Comparison of ENCODE assay signal across 15 mouse cellular contexts in the genomic region with DNA sequence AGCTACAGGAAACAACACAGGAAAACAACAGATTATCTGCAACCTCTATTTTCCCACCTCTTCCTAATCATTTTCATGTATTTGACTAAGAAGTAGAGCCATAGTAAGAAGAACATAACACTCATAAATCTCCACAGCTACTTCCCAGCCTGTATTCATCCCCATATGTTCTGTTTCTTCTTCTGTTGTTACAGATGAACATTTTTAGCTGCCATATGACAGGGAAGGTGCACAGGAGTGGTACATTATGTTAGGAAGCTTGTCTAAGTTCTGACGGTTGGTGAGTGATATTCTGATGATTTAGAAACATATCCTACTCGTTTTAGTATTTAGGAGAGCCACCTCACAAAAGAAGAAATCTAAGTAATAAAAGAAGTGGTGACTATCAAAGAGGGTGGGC.
"Had no signal": no experiment of that assay in that cellular context is flagged by ENCODE, and none has a peak within 500 bp of the region (broad histone marks: within the 10 kb centered on the region; RNA-seq: fewer than 3 reads in every experiment).

No protein-coding gene starts in this region.

- ATAC-seq: inflammation-experienced regulatory T-cells, adult 6 months; midbrain, embryonic 16.5 days had no signal

- DNase-seq: kidney, adult 11 months; kidney, adult 9 months; kidney, postnatal 4 days; left cerebral cortex, postnatal 4 days; lung, adult 18-20 months; retina, postnatal 1 day; right cerebral cortex, postnatal 14 days; thymus, postnatal 4 days had no signal

- H3K4me3 ChIP-seq: limb, embryonic 13.5 days; midbrain, embryonic 12.5 days; neural tube, embryonic 13.5 days had no signal

- H3K27ac ChIP-seq: kidney, postnatal 0 days; limb, embryonic 13.5 days; liver, embryonic 14.5 days; midbrain, embryonic 12.5 days; neural tube, embryonic 13.5 days had no signal

- H3K27me3 ChIP-seq: limb, embryonic 13.5 days; midbrain, embryonic 12.5 days; neural tube, embryonic 13.5 days had no signal

- H3K4me1 ChIP-seq: limb, embryonic 13.5 days; midbrain, embryonic 12.5 days; neural tube, embryonic 13.5 days had no signal
